Mouse (Mus musculus): ENCODE data around the gene Chd4. TPM values are rescaled to one million over a fixed set of nuclear protein-coding genes. Genes with fewer than 3 reads are reported as not detected.

Chd4 gene
- polyA plus RNA-seq, 1 experiment from 2014 or later = 91.2 TPM

- Histone ChIP-seq H3K9ac (no peak overlapping the region), H3K27me3 (no peaks in the 10 kb centered on the region), H3K4me1 (no peaks in the 10 kb centered on the region), H3K9me3 (no peaks in the 10 kb centered on the region), H3K4me3 (no peak overlapping the region), H3K36me3 (peaks cover 97% of the 10 kb centered on the region), H3K4me2 (no peak overlapping the region), H3K27ac (no peak overlapping the region)
- ATAC-seq (ENCODE audit: insufficient number of reproducible peaks, insufficient read depth, low FRiP score, low TSS enrichment, low read depth) = no peak
- 90% methylated on average over 7 of the region's 7 CpGs for WGBS
Measured at GRCm38 (mm10) chr6:125179601-125180000, 83.8 kb downstream of the Chd4 start.

Small RNA genes lying within 50 kb of the gene (microRNA-seq; reads per million reads assigned to microRNA genes)
- not detected for gene Mir7045

Other genes with a start within 250 kb of the Chd4 start
- gene P3h3, start 238.2 kb upstream of the Chd4 start, polyA plus RNA-seq (2015; fragmentation: Nextera tagmentation; extraction: Ambion mirVana) = 60.5 and 60.8 TPM in 2 replicates
- gene Gpr162, start 232.0 kb upstream of the Chd4 start, polyA plus RNA-seq (2015; fragmentation: Nextera tagmentation; extraction: Ambion mirVana) = 2.0 and 2.4 TPM in 2 replicates
- 0.37 TPM in 1 of 2 replicates, not detected in the other for gene Cd4, start 207.8 kb upstream of the Chd4 start, polyA plus RNA-seq (2015; fragmentation: Nextera tagmentation; extraction: Ambion mirVana)
- gene Lag3, start 184.3 kb upstream of the Chd4 start, polyA plus RNA-seq (2015; fragmentation: Nextera tagmentation; extraction: Ambion mirVana) = 2.9 and 3.7 TPM in 2 replicates
- 327 and 349 TPM in 2 replicates for gene Ptms, start 175.9 kb upstream of the Chd4 start, polyA plus RNA-seq (2015; fragmentation: Nextera tagmentation; extraction: Ambion mirVana)
- 342 and 360 TPM in 2 replicates for gene Mlf2, start 164.6 kb upstream of the Chd4 start, polyA plus RNA-seq (2015; fragmentation: Nextera tagmentation; extraction: Ambion mirVana)
- gene Cops7a, start 130.4 kb upstream of the Chd4 start, polyA plus RNA-seq (2015; fragmentation: Nextera tagmentation; extraction: Ambion mirVana) = 124 and 138 TPM in 2 replicates
- 10.0 TPM in 2 replicates for gene Pianp, start 99.3 kb upstream of the Chd4 start, polyA plus RNA-seq (2015; fragmentation: Nextera tagmentation; extraction: Ambion mirVana)
- 19.9 and 23.5 TPM in 2 replicates for gene Zfp384, start 86.8 kb upstream of the Chd4 start, polyA plus RNA-seq (2015; fragmentation: Nextera tagmentation; extraction: Ambion mirVana)
- gene Ing4, start 56.2 kb upstream of the Chd4 start, polyA plus RNA-seq (2015; fragmentation: Nextera tagmentation; extraction: Ambion mirVana) = 164 and 187 TPM in 2 replicates
- gene Acrbp, start 46.3 kb upstream of the Chd4 start, polyA plus RNA-seq (2015; fragmentation: Nextera tagmentation; extraction: Ambion mirVana) = 21.7 and 22.7 TPM in 2 replicates
- gene Lpar5, start 28.1 kb upstream of the Chd4 start, polyA plus RNA-seq (2015; fragmentation: Nextera tagmentation; extraction: Ambion mirVana) = 0.59 and 0.97 TPM in 2 replicates
- 62.5 and 69.3 TPM in 2 replicates for gene Nop2, start 35.9 kb downstream of the Chd4 start, polyA plus RNA-seq (2015; fragmentation: Nextera tagmentation; extraction: Ambion mirVana)
- gene Iffo1, start 49.3 kb downstream of the Chd4 start, polyA plus RNA-seq (2015; fragmentation: Nextera tagmentation; extraction: Ambion mirVana) = 15.5 and 17.6 TPM in 2 replicates
- 1,482 and 1,867 TPM in 2 replicates for gene Gapdh, start 70.5 kb downstream of the Chd4 start, polyA plus RNA-seq (2015; fragmentation: Nextera tagmentation; extraction: Ambion mirVana)
- gene Ncapd2, start 95.7 kb downstream of the Chd4 start, polyA plus RNA-seq (2015; fragmentation: Nextera tagmentation; extraction: Ambion mirVana) = 150 and 163 TPM in 2 replicates
- 216 and 218 TPM in 2 replicates for gene Mrpl51, start 95.8 kb downstream of the Chd4 start, polyA plus RNA-seq (2015; fragmentation: Nextera tagmentation; extraction: Ambion mirVana)
- 4.3 and 4.4 TPM in 2 replicates for gene Vamp1, start 119.6 kb downstream of the Chd4 start, polyA plus RNA-seq (2015; fragmentation: Nextera tagmentation; extraction: Ambion mirVana)
- 2.8 and 3.5 TPM in 2 replicates for gene Tapbpl, start 135.9 kb downstream of the Chd4 start, polyA plus RNA-seq (2015; fragmentation: Nextera tagmentation; extraction: Ambion mirVana)
- 1.7 and 2.8 TPM in 2 replicates for gene Cd27, start 141.0 kb downstream of the Chd4 start, polyA plus RNA-seq (2015; fragmentation: Nextera tagmentation; extraction: Ambion mirVana)
- 0.17 and 0.22 TPM in 2 replicates for gene Tuba3a, start 190.1 kb downstream of the Chd4 start, polyA plus RNA-seq (2015; fragmentation: Nextera tagmentation; extraction: Ambion mirVana)
- gene Ltbr, start 217.9 kb downstream of the Chd4 start, polyA plus RNA-seq (2015; fragmentation: Nextera tagmentation; extraction: Ambion mirVana) = 33.1 TPM in 2 replicates
- 1.3 and 1.5 TPM in 2 replicates for gene Scnn1a, start 224.7 kb downstream of the Chd4 start, polyA plus RNA-seq (2015; fragmentation: Nextera tagmentation; extraction: Ambion mirVana)

All from embryonic facial prominence, embryonic 13.5 days (tissue).